Mouse (Mus musculus) limb, embryonic 13.5 days (tissue): ENCODE results near the gene Vgll4. TPM values are rescaled to one million over a fixed set of nuclear protein-coding genes. Genes with fewer than 3 reads are reported as not detected.

Experiments used
- ATAC-seq: fragments of 200-750 bp; cut with Nextera tagmentation; 2 replicates; pipeline ENCODE4 v1.8.0; 2017; ENCODE audit warnings: low read depth, moderate number of reproducible peaks, moderate TSS enrichment; ENCODE audit not compliant: low FRiP score
- H3K27ac ChIP-seq: fragments of 300-500 bp; sonication (generic); 2 replicates; pipeline ENCODE4 v1.5.1; 2015; ENCODE audit warnings: inconsistent platforms, mild to moderate bottlenecking, moderate library complexity
- H3K27me3 ChIP-seq: fragments of 300-500 bp; sonication (generic); 2 replicates; pipeline ENCODE4 v1.6.1; 2015; ENCODE audit warnings: mild to moderate bottlenecking, inconsistent platforms
- H3K36me3 ChIP-seq: fragments of 300-500 bp; sonication (generic); 2 replicates; pipeline ENCODE4 v1.6.1; 2015; ENCODE audit warnings: inconsistent platforms, mild to moderate bottlenecking, moderate library complexity
- H3K4me1 ChIP-seq: fragments of 300-500 bp; sonication (generic); 2 replicates; pipeline ENCODE4 v1.6.1; 2015; ENCODE audit warnings: inconsistent platforms
- H3K4me2 ChIP-seq: fragments of 300-500 bp; sonication (generic); replicated peaks from 2 replicates; pipeline ENCODE4 v1.6.1; 2015; ENCODE audit warnings: inconsistent platforms, mild to moderate bottlenecking, moderate library complexity
- H3K4me3 ChIP-seq: fragments of 300-500 bp; sonication (generic); 2 replicates; pipeline ENCODE4 v1.5.1; 2015; ENCODE audit warnings: moderate library complexity, mild to moderate bottlenecking, inconsistent platforms
- H3K9ac ChIP-seq: fragments of 300-500 bp; sonication (generic); 2 replicates; pipeline ENCODE4 v1.6.1; 2015; ENCODE audit warnings: mild to moderate bottlenecking, inconsistent platforms
- H3K9me3 ChIP-seq: fragments of 300-500 bp; sonication (generic); 2 replicates; pipeline ENCODE4 v1.6.1; 2016; ENCODE audit warnings: inconsistent platforms
- WGBS: fragments of 180-500 bp; shearing (Covaris S2); methylation state at CpG from one replicate; pipeline ENCODE4 v1.1.7; 2015; 5-methylcytosine and 5-hydroxymethylcytosine counted together
- polyA plus RNA-seq: library from polyadenylated mRNA; unstranded; fragments of >200 nt; fragmentation: Nextera tagmentation; extraction: Ambion mirVana; gene quantifications from 2 replicates; pipeline ENCODE4 v1.2.1, GENCODE M21; 2015

Gene Vgll4
- polyA plus RNA-seq, 1 experiment from 2014 or later = 154 TPM

- H3K27me3 ChIP-seq = no peaks in the 10 kb centered on the region
- peak overlapping the region; percentile 28; the same call in 1 of the 2 replicates for H3K27ac ChIP-seq
- peaks cover 62% of the 10 kb centered on the region for H3K36me3 ChIP-seq
- WGBS = 81% methylated on average over 14 of the region's 14 CpGs
- no peak overlapping the region for H3K4me3 ChIP-seq
- no peak overlapping the region for H3K9ac ChIP-seq
- no peak for ATAC-seq
- no peak overlapping the region for H3K4me2 ChIP-seq
- no peaks in the 10 kb centered on the region for H3K9me3 ChIP-seq
- peaks cover 50% of the 10 kb centered on the region for H3K4me1 ChIP-seq
These were observed 108.9 kb downstream of the Vgll4 start for GRCm38 (mm10) chr6:114860677-114861568.

- Histone ChIP-seq H3K9ac (no peak overlapping the region), H3K27ac (no peak overlapping the region; the same call in 1 of the 2 replicates), H3K36me3 (peaks cover 53% of the 10 kb centered on the region), H3K4me3 (no peak overlapping the region), H3K9me3 (no peaks in the 10 kb centered on the region), H3K4me2 (no peak overlapping the region), H3K4me1 (peaks cover 53% of the 10 kb centered on the region), H3K27me3 (no peaks in the 10 kb centered on the region)
- WGBS = 85% methylated on average over 4 of the region's 4 CpGs
- ATAC-seq = no peak
These were observed 111.1 kb downstream of the Vgll4 start for GRCm38 (mm10) chr6:114858722-114859053.

- no peak overlapping the region for H3K9ac ChIP-seq
- no peak overlapping the region for H3K4me3 ChIP-seq
- H3K9me3 ChIP-seq = no peaks in the 10 kb centered on the region
- ATAC-seq = no peak
- H3K27me3 ChIP-seq = no peaks in the 10 kb centered on the region
- peaks cover 53% of the 10 kb centered on the region for H3K4me1 ChIP-seq
- WGBS = 93% methylated on average over 3 of the region's 3 CpGs
- H3K4me2 ChIP-seq = no peak overlapping the region
- peaks cover 48% of the 10 kb centered on the region for H3K36me3 ChIP-seq
- peak overlapping the region; percentile 44; the same call in 1 of the 2 replicates for H3K27ac ChIP-seq
These were observed 111.6 kb downstream of the Vgll4 start for GRCm38 (mm10) chr6:114857996-114858721.

GRCm38 (mm10) chr6:114856501-114856900, 113.3 kb downstream of the Vgll4 start:
- peaks cover 65% of the 10 kb centered on the region for H3K4me1 ChIP-seq
- ATAC-seq = no peak
- no peak overlapping the region for H3K4me2 ChIP-seq
- peaks cover 31% of the 10 kb centered on the region for H3K36me3 ChIP-seq
- no peak overlapping the region for H3K4me3 ChIP-seq
- no peak overlapping the region for H3K9ac ChIP-seq
- H3K9me3 ChIP-seq = no peaks in the 10 kb centered on the region
- H3K27ac ChIP-seq = no peak overlapping the region; the same call in 1 of the 2 replicates
- 65% methylated on average over 4 of the region's 4 CpGs for WGBS
- H3K27me3 ChIP-seq = no peaks in the 10 kb centered on the region

DNA sequence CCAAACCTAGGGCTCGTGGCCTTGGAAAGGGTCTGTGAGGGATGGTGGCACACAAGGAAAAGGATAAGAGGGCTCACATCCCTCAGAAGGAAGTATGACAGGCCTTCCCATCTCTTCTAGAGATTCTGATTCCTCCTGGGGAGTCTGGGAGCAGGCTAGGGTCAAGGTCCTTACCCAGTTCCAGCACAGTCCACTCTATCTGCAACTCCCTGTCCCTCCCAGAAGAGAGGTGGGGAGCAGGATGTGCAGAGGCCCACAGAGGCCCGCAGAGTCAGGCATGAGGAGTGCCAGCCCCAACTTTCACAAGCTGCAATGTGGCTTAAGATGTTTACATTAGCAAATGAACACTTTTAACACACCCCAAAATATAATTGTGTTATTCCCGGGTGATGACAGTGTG, 114.2 kb downstream of the Vgll4 start:
- Histone ChIP-seq H3K4me3 (no peak overlapping the region), H3K9ac (no peak overlapping the region), H3K27ac (no peak overlapping the region; the same call in 1 of the 2 replicates), H3K4me2 (no peak overlapping the region), H3K27me3 (no peaks in the 10 kb centered on the region), H3K36me3 (peaks cover 22% of the 10 kb centered on the region), H3K9me3 (no peaks in the 10 kb centered on the region), H3K4me1 (peaks cover 71% of the 10 kb centered on the region)
- WGBS = 71% methylated on average over 3 of the region's 3 CpGs
- ATAC-seq = no peak

- Histone ChIP-seq H3K9ac (no peak overlapping the region), H3K27ac (no peak overlapping the region), H3K36me3 (peaks cover 13% of the 10 kb centered on the region), H3K9me3 (no peaks in the 10 kb centered on the region), H3K4me2 (no peak overlapping the region), H3K4me1 (peaks cover 75% of the 10 kb centered on the region), H3K27me3 (no peaks in the 10 kb centered on the region), H3K4me3 (no peak overlapping the region)
- 0 out of 2 replicates have a peak, but pooled peaks have one; percentile 28 for ATAC-seq
- WGBS = 43% methylated on average over 2 of the region's 2 CpGs
These were observed 115.4 kb downstream of the Vgll4 start for GRCm38 (mm10) chr6:114854368-114854767.

DNA sequence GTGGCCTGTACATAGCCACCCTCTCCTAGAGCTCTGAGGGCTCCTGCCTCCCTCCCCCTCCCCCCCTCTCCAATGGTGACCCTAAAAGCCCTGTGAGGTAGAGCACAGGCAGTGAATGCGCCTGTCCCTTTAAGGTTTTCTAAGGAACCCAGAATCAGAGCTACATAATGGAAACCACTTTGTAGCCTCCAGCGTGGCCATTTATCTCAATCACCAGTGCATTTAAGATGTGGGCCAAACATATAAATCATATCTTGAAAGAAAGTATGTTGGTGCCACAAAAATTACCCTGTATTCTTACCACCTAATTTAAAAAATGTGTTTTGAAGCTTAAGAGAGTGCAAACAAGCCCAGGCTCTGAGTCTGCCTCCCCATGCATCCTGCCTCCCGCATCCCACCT, 117.1 kb downstream of the Vgll4 start:
- WGBS = 29% methylated on average over 3 of the region's 3 CpGs
- Histone ChIP-seq H3K4me3 (no peak overlapping the region), H3K36me3 (no peaks in the 10 kb centered on the region), H3K4me2 (no peak overlapping the region), H3K9ac (no peak overlapping the region), H3K27me3 (0 out of 2 replicates have a peak, but pooled peaks cover 1% of the 10 kb centered on the region), H3K4me1 (peaks cover 80% of the 10 kb centered on the region), H3K27ac (no peak overlapping the region), H3K9me3 (no peaks in the 10 kb centered on the region)
- no peak for ATAC-seq

DNA sequence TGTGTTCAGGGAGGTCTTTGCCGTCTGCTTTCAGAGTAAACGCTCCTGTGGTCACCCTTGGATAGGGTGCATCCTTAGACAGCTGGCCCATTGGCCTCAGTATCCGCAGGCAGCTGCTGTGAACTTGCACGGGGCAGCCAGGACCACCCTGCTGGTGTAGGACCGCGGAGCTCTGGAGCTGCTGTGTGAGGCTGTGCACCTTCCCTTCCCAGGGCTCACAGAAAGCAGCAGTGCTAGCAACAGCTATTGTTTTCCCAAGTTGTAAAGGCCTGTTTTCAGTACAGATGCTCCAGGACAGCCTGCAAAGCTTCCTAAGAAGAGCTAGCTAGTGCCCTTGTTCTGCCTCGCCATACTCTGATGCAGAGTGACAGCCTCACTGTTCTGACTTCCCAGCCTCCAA, 118.1 kb downstream of the Vgll4 start:
- Histone ChIP-seq H3K4me2 (no peak overlapping the region), H3K4me1 (peaks cover 83% of the 10 kb centered on the region), H3K9me3 (no peaks in the 10 kb centered on the region), H3K27ac (no peak overlapping the region; the same call in 1 of the 2 replicates), H3K36me3 (no peaks in the 10 kb centered on the region), H3K27me3 (0 out of 2 replicates have a peak, but pooled peaks cover 3% of the 10 kb centered on the region), H3K4me3 (no peak overlapping the region), H3K9ac (no peak overlapping the region)
- 41% methylated on average over 7 of the region's 7 CpGs for WGBS
- ATAC-seq = no peak

GRCm38 (mm10) chr6:114849787-114850186, 120.0 kb downstream of the Vgll4 start:
- Histone ChIP-seq H3K27me3 (0 out of 2 replicates have a peak, but pooled peaks cover 3% of the 10 kb centered on the region), H3K9me3 (no peaks in the 10 kb centered on the region), H3K4me2 (no peak overlapping the region), H3K36me3 (no peaks in the 10 kb centered on the region), H3K4me3 (no peak overlapping the region), H3K9ac (no peak overlapping the region), H3K27ac (no peak overlapping the region), H3K4me1 (peaks cover 80% of the 10 kb centered on the region)
- WGBS = 87% methylated on average over 8 of the region's 8 CpGs
- no peak for ATAC-seq

DNA sequence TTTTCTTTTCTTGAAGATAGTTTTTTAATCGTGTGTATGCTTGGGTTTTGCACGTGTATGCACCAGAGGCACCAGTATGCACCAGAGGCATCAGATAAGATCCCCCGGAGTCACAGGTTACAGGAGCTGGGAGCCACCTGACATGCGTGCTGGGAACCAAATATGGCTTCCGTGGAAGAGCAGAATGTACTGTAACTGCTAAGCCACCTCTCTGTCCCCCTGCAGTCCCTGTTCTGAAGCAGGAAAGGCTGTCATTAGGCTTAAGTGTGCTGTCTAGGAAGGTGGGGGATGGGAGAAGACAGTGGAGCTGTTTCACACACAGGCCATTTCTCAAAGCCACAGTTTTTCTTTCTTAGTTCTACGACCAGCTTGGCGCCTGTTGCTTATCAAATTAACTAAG, 121.0 kb downstream of the Vgll4 start:
- Histone ChIP-seq H3K36me3 (no peaks in the 10 kb centered on the region), H3K9ac (no peak overlapping the region; the same call in 1 of the 2 replicates), H3K9me3 (no peaks in the 10 kb centered on the region), H3K4me2 (no peak overlapping the region), H3K27me3 (0 out of 2 replicates have a peak, but pooled peaks cover 3% of the 10 kb centered on the region), H3K4me1 (peaks cover 69% of the 10 kb centered on the region), H3K27ac (no peak overlapping the region), H3K4me3 (no peak overlapping the region)
- ATAC-seq = no peak
- WGBS = 43% methylated on average over 7 of the region's 7 CpGs

DNA sequence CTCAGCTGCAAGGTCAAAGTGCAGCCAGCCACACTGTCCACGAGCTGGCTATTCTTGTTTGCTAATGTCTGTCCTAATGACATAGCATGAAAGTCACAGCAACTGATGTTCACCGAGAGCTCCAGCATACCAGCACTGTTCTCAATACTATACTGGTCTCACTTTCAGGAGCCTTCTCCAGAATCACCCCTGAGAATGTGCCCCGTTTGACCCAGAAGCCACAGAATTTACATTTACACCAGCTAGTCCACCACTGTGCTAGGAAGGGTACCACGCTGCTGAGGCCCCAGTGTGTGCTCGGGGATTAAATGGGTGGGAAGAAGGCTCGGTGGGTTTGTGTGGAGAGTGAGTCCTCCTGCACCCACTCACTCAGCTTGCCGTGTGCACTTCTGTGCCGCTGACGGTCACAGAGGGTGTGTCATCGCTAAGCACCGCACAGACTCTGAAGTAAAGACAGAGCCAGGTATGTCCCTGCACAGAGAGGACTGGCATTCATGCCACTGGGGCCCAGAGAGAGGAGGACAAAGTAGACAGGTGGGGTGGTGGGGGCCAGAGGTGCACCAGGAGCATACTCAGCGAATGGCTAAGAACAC, 122.1 kb downstream of the Vgll4 start:
- Histone ChIP-seq H3K4me3 (no peak overlapping the region), H3K4me1 (peaks cover 60% of the 10 kb centered on the region), H3K36me3 (no peaks in the 10 kb centered on the region), H3K27me3 (0 out of 2 replicates have a peak, but pooled peaks cover 3% of the 10 kb centered on the region), H3K27ac (no peak overlapping the region), H3K4me2 (no peak overlapping the region), H3K9me3 (peaks cover 4% of the 10 kb centered on the region; the same call in 1 of the 2 replicates), H3K9ac (no peak overlapping the region)
- no peak for ATAC-seq
- WGBS = 77% methylated on average over 12 of the region's 12 CpGs
